Mouse (Mus musculus): ENCODE results near the gene Gfi1b.

- no peak for TF ChIP-seq CTCF (IDR thresholded peaks at IDR 0.05; ENCODE audit: extremely low read depth, insufficient read length, insufficient replicate concordance, low read depth, low read length)
- no peak for TF ChIP-seq POLR2A (IDR thresholded peaks at IDR 0.05; ENCODE audit: low read depth, low read length)
Observed at GRCm38 (mm10) chr2:28591479-28591878, 30.3 kb downstream of the Gfi1b start.
